Mouse (Mus musculus) layer of hippocampus, adult 18-20 months (tissue): ENCODE measurements at regions not wholly inside any gene's neighbourhood (a gene's known extent, or its start where the extent isn't known, plus 50 kb on each side); places are given as distances from the start of the nearest gene placed in this dataset.
A peak's percentile ranks its signal among the peaks of the same experiment; 100 is the strongest.

Source experiments
- DNase-seq, 2 experiments: peaks; one replicate each; pipeline ENCODE4 v3.0.0; 2022; ENCODE audit warnings: low spot score in 2 of 2

- peak in 1 of 2 experiments; percentile 26 for DNase-seq
These were observed 340.3 kb downstream of the Kif16b start for GRCm38 (mm10) chr2:142560896-142561500.

GRCm38 (mm10) chr2:142560400-142560799 is 340.9 kb downstream of the Kif16b start:
- no peak for DNase-seq

- no peak for DNase-seq
These were observed 341.4 kb downstream of the Kif16b start for GRCm38 (mm10) chr2:142559946-142560345.

GRCm38 (mm10) chr2:142554851-142555250 is 346.5 kb downstream of the Kif16b start:
- peak; percentile 13 to 54 for DNase-seq

GRCm38 (mm10) chr2:142551690-142552089 is 349.6 kb downstream of the Kif16b start:
- no peak for DNase-seq

GRCm38 (mm10) chr2:142548766-142549165 is 352.6 kb downstream of the Kif16b start:
- DNase-seq: peak in 1 of 2 experiments; percentile 32

- DNase-seq: peak; percentile 4 to 37
These were observed 356.4 kb downstream of the Kif16b start for GRCm38 (mm10) chr2:142544937-142545336.

- no peak for DNase-seq
These were observed 361.4 kb downstream of the Kif16b start for GRCm38 (mm10) chr2:142539980-142540379.

GRCm38 (mm10) chr2:142533555-142533954 is 367.8 kb downstream of the Kif16b start:
- no peak for DNase-seq

- no peak for DNase-seq
These were observed 378.9 kb downstream of the Kif16b start for GRCm38 (mm10) chr2:142522471-142522870.

- peak; percentile 30 to 73 for DNase-seq
These were observed 383.6 kb downstream of the Kif16b start for GRCm38 (mm10) chr2:142517731-142518130.

GRCm38 (mm10) chr2:142505216-142505615 is 396.1 kb downstream of the Kif16b start:
- no peak for DNase-seq
